Mouse (Mus musculus): ENCODE results near the gene Actr8. TPM values are rescaled to one million over a fixed set of nuclear protein-coding genes. Genes with fewer than 3 reads are reported as not detected.

Actr8 gene
- polyA plus RNA-seq, 1 experiment from 2014 or later, result 62.5 TPM

DNA sequence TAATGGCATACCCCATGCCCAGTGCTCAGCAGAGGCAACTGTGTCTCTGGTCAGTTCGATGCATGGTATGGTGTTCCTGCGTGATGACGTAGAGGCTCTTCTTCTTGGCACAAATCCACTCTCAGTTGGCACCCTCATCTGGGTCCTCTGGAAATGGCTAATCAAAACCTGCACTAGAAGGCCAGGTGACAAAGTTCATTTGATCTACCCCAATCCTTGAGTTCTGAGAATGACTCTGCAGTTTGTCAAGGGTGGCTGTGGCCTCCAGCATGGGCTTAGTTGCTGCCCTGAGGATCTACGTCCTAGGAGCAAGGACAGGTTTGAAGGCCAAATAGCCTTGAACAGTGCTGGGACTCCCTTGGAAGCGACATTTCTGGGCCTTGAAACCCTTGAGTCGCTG, 40.7 kb downstream of the Actr8 start:
- H3K4me3 ChIP-seq (ENCODE audit: low read length), result no peak overlapping the region
- 99% methylated on average over 6 of the region's 6 CpGs for WGBS
- no peak overlapping the region for H3K4me2 ChIP-seq (replicated peaks; ENCODE audit: low read depth, low read length)
- no peaks in the 10 kb centered on the region for H3K36me3 ChIP-seq (ENCODE audit: control insufficient read depth, insufficient read depth, low read length)
- ATAC-seq (ENCODE audit: low FRiP score, low TSS enrichment), result no peak
- H3K9ac ChIP-seq (ENCODE audit: low read depth, low read length), result no peak overlapping the region
- no peaks in the 10 kb centered on the region for H3K27me3 ChIP-seq (ENCODE audit: control insufficient read depth, insufficient read depth, low read length)
- no peaks in the 10 kb centered on the region for H3K4me1 ChIP-seq (ENCODE audit: control insufficient read depth, insufficient read depth, low read length)
- H3K27ac ChIP-seq (ENCODE audit: low read depth, low read length), result no peak overlapping the region
- no peaks in the 10 kb centered on the region for H3K9me3 ChIP-seq (ENCODE audit: control insufficient read depth, low read length)

DNA sequence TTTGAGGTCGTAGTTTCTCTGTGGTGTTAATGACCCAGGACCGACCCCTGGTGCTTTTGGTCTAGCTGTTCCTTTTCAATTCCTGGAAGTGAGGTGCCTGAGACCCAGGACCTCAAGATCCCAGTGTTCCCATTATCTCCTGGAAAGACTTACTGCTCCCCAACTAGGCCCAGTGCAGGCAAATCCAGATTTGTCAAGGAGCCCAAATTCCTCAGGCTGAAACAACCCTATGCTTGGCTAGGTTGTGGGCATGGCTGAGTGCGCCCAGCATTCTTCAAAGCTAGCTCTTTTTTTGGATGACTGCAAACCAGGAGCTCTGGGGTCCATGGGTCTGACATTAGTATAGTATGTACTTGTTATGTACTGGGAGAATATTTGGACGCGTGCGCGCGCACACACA, 41.2 kb downstream of the Actr8 start:
- Histone ChIP-seq H3K36me3 (ENCODE audit: control insufficient read depth, insufficient read depth, low read length) (no peaks in the 10 kb centered on the region), H3K27ac (ENCODE audit: low read depth, low read length) (no peak overlapping the region), H3K9me3 (ENCODE audit: control insufficient read depth, low read length) (no peaks in the 10 kb centered on the region), H3K9ac (ENCODE audit: low read depth, low read length) (no peak overlapping the region), H3K4me2 (replicated peaks; ENCODE audit: low read depth, low read length) (no peak overlapping the region), H3K4me3 (ENCODE audit: low read length) (no peak overlapping the region), H3K27me3 (ENCODE audit: control insufficient read depth, insufficient read depth, low read length) (no peaks in the 10 kb centered on the region), H3K4me1 (ENCODE audit: control insufficient read depth, insufficient read depth, low read length) (no peaks in the 10 kb centered on the region)
- 91% methylated on average over 8 of the region's 8 CpGs for WGBS
- ATAC-seq (ENCODE audit: low FRiP score, low TSS enrichment), result no peak

DNA sequence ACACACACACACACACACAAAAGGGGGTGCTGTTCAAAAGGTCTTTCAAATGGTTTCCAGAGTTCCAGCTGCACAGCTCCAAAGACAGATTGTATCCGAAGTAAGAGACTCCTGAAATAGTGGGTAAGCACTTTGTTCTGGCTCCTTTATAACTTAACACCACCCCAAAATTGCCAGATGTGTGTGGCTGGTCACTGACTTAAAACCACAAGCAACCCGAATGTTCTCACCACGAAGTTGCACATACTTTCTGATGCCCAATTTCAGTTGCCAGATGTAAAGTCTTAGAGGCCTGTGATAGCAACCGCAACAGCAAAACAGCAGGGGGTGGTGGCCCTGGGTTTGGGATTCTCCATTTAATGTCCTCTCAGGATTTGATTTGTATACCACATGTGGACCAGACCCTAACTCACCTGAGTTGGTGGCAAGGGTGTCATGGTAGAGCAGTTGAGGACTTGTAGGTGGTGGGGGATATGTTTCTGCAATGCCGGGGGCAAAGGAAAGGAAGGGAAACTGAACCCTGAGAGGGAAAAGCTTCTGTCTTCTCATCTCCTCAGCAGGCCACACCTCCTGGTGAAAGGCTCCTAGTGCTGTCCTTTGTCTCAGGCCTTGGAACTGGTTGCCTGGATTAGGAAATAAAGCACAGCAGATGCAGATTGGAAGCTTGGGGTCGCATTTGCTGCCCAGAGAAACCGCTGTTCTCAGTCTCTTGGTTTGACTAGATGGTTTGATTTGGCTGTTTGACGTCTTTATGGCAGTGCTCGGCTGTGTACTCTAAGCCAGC, 41.8 kb downstream of the Actr8 start:
- H3K4me3 ChIP-seq (ENCODE audit: low read length), result no peak overlapping the region
- H3K27ac ChIP-seq (ENCODE audit: low read depth, low read length), result no peak overlapping the region
- no peaks in the 10 kb centered on the region for H3K9me3 ChIP-seq (ENCODE audit: control insufficient read depth, low read length)
- no peaks in the 10 kb centered on the region for H3K4me1 ChIP-seq (ENCODE audit: control insufficient read depth, insufficient read depth, low read length)
- H3K27me3 ChIP-seq (ENCODE audit: control insufficient read depth, insufficient read depth, low read length), result no peaks in the 10 kb centered on the region
- no peak for ATAC-seq (ENCODE audit: low FRiP score, low TSS enrichment)
- H3K36me3 ChIP-seq (ENCODE audit: control insufficient read depth, insufficient read depth, low read length), result no peaks in the 10 kb centered on the region
- H3K4me2 ChIP-seq (replicated peaks; ENCODE audit: low read depth, low read length), result no peak overlapping the region
- no peak overlapping the region for H3K9ac ChIP-seq (ENCODE audit: low read depth, low read length)
- 49% methylated on average over 9 of the region's 9 CpGs for WGBS

DNA sequence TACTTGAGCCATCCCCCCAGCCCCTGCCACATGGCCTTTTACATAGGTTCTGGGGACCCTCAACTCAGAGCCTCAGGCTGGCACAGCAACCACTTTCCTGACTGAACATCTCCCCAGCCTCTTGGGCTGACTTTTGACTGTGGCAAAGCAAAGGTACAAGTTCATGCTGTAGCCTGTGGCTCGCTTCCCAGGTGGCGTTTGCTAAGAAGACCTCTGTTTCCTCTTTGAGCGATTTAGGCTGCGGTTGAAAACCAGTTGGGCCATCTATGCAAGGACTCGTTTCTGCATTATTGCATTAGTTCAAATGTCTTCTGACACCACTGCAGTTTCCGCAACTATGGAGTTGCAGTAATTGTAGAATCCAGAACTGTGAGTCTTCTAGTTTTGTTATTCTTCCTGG, 44.3 kb downstream of the Actr8 start:
- Histone ChIP-seq H3K9me3 (ENCODE audit: control insufficient read depth, low read length) (no peaks in the 10 kb centered on the region), H3K4me2 (replicated peaks; ENCODE audit: low read depth, low read length) (no peak overlapping the region), H3K27ac (ENCODE audit: low read depth, low read length) (no peak overlapping the region), H3K36me3 (ENCODE audit: control insufficient read depth, insufficient read depth, low read length) (no peaks in the 10 kb centered on the region), H3K9ac (ENCODE audit: low read depth, low read length) (no peak overlapping the region), H3K4me1 (ENCODE audit: control insufficient read depth, insufficient read depth, low read length) (no peaks in the 10 kb centered on the region), H3K27me3 (ENCODE audit: control insufficient read depth, insufficient read depth, low read length) (no peaks in the 10 kb centered on the region), H3K4me3 (ENCODE audit: low read length) (no peak overlapping the region)
- 95% methylated on average over 6 of the region's 6 CpGs for WGBS
- ATAC-seq (ENCODE audit: low FRiP score, low TSS enrichment), result no peak

DNA sequence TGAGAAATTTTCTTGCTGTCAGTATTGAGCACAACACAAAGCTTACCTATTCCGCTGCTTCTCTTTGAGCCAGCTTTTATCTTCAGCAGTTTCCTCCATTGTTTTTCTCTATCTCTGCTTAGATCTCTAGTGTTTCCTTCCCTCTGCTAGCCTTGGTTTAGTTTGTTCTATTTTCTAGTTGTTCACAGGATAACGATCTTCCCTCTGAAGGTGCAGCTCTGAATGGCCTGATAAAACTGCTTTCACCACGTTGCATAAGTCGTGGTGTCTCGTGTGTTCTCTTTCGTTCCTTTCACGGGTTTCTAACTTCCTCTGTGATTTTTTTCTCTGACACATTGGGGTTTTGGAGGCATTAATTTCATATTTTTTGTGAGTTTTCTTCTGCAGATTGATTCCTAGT, 46.2 kb downstream of the Actr8 start:
- no peaks in the 10 kb centered on the region for H3K4me1 ChIP-seq (ENCODE audit: control insufficient read depth, insufficient read depth, low read length)
- 50% methylated on average over 7 of the region's 7 CpGs for WGBS

DNA sequence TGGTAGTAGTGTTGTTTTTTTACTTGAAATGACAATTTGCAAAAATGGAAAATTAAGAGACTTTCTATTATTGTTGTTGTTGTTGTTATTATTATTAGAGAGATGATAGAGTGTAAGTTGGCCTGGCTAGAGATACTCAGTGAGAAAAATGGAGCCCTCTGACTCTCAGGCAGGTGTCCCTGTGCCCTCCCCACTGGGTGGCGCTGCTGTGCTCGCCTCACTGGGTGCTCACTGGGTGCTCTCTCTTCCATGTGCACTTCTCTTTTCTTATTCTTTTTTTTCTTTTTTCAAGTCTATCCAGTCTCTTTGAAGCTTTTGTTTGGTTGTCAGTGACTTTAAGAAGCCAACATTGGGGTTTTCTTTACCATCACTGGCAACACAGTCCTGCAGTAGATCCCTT, 49.2 kb downstream of the Actr8 start:
- no peak for ATAC-seq (ENCODE audit: low FRiP score, low TSS enrichment)
- Histone ChIP-seq H3K4me3 (ENCODE audit: low read length) (no peak overlapping the region), H3K36me3 (ENCODE audit: control insufficient read depth, insufficient read depth, low read length) (no peaks in the 10 kb centered on the region), H3K27me3 (ENCODE audit: control insufficient read depth, insufficient read depth, low read length) (no peaks in the 10 kb centered on the region), H3K27ac (ENCODE audit: low read depth, low read length) (no peak overlapping the region), H3K4me2 (replicated peaks; ENCODE audit: low read depth, low read length) (no peak overlapping the region), H3K4me1 (ENCODE audit: control insufficient read depth, insufficient read depth, low read length) (no peaks in the 10 kb centered on the region), H3K9ac (ENCODE audit: low read depth, low read length) (no peak overlapping the region), H3K9me3 (ENCODE audit: control insufficient read depth, low read length) (no peaks in the 10 kb centered on the region)
- 51% methylated on average over 2 of the region's 2 CpGs for WGBS

More for the DNA sequence above, 46.2 kb downstream of the Actr8 start:
- Histone ChIP-seq H3K9ac (ENCODE audit: low read depth, low read length) (no peak overlapping the region), H3K9me3 (ENCODE audit: control insufficient read depth, low read length) (no peaks in the 10 kb centered on the region), H3K36me3 (ENCODE audit: control insufficient read depth, insufficient read depth, low read length) (no peaks in the 10 kb centered on the region), H3K27ac (ENCODE audit: low read depth, low read length) (no peak overlapping the region), H3K4me3 (ENCODE audit: low read length) (no peak overlapping the region), H3K27me3 (ENCODE audit: control insufficient read depth, insufficient read depth, low read length) (no peaks in the 10 kb centered on the region), H3K4me2 (replicated peaks; ENCODE audit: low read depth, low read length) (no peak overlapping the region)
- ATAC-seq (ENCODE audit: low FRiP score, low TSS enrichment), result no peak

DNA sequence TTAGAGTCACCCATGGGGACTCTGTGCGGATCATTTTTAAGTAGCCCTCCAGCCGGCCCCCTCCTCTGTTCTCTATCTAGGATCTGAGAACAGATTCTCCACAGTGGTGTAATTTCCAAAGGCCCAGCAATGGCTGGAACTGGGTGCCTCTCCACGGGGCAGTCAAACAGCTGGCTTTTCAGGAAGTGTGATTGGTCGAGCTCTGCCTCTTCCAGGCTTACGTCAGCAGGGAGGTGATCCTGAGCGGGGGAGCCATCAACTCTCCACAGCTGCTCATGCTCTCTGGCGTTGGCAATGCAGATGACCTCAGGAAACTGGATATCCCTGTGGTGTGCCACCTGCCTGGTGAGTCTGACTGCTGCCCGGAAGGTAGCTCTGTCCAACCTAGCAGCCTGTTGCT, 55.3 kb downstream of the Actr8 start:
- Histone ChIP-seq H3K4me3 (ENCODE audit: low read length) (no peak overlapping the region), H3K9ac (ENCODE audit: low read depth, low read length) (no peak overlapping the region), H3K27me3 (ENCODE audit: control insufficient read depth, insufficient read depth, low read length) (no peaks in the 10 kb centered on the region), H3K4me1 (ENCODE audit: control insufficient read depth, insufficient read depth, low read length) (no peaks in the 10 kb centered on the region), H3K36me3 (ENCODE audit: control insufficient read depth, insufficient read depth, low read length) (no peaks in the 10 kb centered on the region), H3K9me3 (ENCODE audit: control insufficient read depth, low read length) (no peaks in the 10 kb centered on the region), H3K27ac (ENCODE audit: low read depth, low read length) (no peak overlapping the region), H3K4me2 (replicated peaks; ENCODE audit: low read depth, low read length) (no peak overlapping the region)
- ATAC-seq (ENCODE audit: low FRiP score, low TSS enrichment), result no peak
- 55% methylated on average over 8 of the region's 8 CpGs for WGBS

DNA sequence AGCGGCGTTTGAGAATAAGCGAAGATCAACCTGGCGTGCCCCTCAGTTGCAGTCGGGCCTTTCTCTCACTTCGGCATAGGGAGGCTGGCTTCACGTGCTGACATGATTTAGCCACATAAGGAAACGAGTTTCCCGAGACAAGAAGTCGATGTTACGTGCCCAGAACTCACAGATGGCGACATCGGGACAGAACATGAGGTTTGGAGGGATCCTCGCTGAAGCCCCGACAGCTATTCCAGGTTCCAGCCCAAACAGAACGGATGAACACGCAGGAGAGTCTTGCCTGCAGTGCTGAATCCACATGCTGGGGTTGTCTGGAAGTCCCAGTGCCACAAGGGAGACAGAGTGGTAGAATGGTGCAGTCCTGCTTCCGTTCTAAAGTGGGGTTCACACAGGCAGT, 60.3 kb downstream of the Actr8 start:
- no peak overlapping the region for H3K27ac ChIP-seq (ENCODE audit: low read depth, low read length)
- H3K27me3 ChIP-seq (ENCODE audit: control insufficient read depth, insufficient read depth, low read length), result no peaks in the 10 kb centered on the region
- H3K4me3 ChIP-seq (ENCODE audit: low read length), result no peak overlapping the region
- no peaks in the 10 kb centered on the region for H3K9me3 ChIP-seq (ENCODE audit: control insufficient read depth, low read length)
- WGBS, result 87% methylated on average over 18 of the region's 18 CpGs
- H3K4me2 ChIP-seq (replicated peaks; ENCODE audit: low read depth, low read length), result no peak overlapping the region
- no peaks in the 10 kb centered on the region for H3K4me1 ChIP-seq (ENCODE audit: control insufficient read depth, insufficient read depth, low read length)
- H3K36me3 ChIP-seq (ENCODE audit: control insufficient read depth, insufficient read depth, low read length), result no peaks in the 10 kb centered on the region
- no peak overlapping the region for H3K9ac ChIP-seq (ENCODE audit: low read depth, low read length)
- ATAC-seq (ENCODE audit: low FRiP score, low TSS enrichment), result no peak

DNA sequence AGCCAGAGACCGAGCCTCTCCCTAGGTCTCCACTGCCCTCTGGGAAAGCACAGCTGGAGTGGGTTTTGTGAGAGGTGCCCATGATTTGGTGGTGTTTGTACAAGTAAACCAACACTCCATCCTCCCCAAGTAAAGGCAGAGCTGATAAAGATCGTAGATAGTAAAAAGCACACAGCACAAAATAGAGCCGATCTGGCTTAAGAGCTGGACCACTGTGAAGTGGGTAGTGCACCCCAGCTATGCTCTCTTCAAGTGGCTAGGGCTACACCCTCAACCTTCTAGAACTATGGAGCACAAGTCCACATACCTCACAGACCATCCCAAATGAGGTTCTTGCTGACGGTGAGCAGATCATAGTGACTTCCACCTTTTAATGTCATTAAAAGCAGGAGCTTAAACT, 61.3 kb downstream of the Actr8 start:
- Histone ChIP-seq H3K36me3 (ENCODE audit: control insufficient read depth, insufficient read depth, low read length) (no peaks in the 10 kb centered on the region), H3K27ac (ENCODE audit: low read depth, low read length) (no peak overlapping the region), H3K4me2 (replicated peaks; ENCODE audit: low read depth, low read length) (no peak overlapping the region), H3K4me3 (ENCODE audit: low read length) (no peak overlapping the region), H3K4me1 (ENCODE audit: control insufficient read depth, insufficient read depth, low read length) (no peaks in the 10 kb centered on the region), H3K9ac (ENCODE audit: low read depth, low read length) (no peak overlapping the region), H3K27me3 (ENCODE audit: control insufficient read depth, insufficient read depth, low read length) (no peaks in the 10 kb centered on the region), H3K9me3 (ENCODE audit: control insufficient read depth, low read length) (no peaks in the 10 kb centered on the region)
- no peak for ATAC-seq (ENCODE audit: low FRiP score, low TSS enrichment)
- 66% methylated on average over 4 of the region's 4 CpGs for WGBS
